Mouse (Mus musculus): ENCODE measurements around the gene Nutm2. TPM values are rescaled to one million over a fixed set of nuclear protein-coding genes. Genes with fewer than 3 reads are reported as not detected.
A peak's percentile ranks its signal among the peaks of the same experiment; 100 is the strongest.
"Not testable (repeated sequence)": the region's sequence is repeated elsewhere in the genome, so short reads cannot be mapped to it uniquely, and the experiment has no call there.

The Nutm2 gene
- polyA plus RNA-seq, 1 experiment from 2014 or later, result not detected

DNA sequence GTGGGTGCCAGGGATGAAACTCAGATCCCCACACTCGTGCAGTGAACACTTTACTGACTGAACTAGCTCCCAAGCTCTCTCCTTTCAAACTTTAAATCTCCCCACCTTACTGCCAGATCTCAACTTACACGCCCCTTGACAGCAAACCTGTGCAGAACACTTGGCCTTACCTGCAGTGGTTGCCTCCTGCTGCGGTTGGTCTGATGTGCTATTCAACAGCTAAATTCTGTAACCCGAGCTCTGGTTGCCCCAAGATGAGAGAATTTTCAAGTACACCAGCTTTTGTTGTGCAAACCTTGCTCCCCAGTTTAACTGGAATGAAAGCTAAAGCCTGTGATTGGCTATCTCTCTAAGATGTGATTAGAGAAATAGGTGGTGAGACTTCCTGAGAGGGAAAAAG lies 13.7 kb upstream of the Nutm2 start:
- no peak for ATAC-seq (ENCODE audit: low FRiP score)

DNA sequence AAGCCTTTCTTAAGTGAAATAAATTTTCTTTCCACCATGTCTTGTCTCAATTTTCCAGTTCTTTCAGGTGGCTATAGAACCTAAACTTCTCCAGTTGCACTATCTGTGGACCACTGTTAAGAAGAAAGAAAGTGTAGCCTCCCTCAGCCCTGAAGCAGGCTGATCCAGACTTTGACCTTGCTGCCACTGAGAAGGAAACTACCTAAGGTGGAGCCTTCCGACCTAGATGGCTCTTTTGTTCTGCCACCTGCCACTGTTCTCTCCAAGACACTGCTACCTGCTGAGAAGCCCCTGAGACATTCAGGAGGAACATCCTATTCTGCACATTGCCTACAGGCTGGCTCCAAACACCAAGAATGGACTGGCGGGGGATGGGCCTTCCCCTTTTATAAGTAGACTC lies 6.7 kb upstream of the Nutm2 start:
- DNase-seq (ENCODE audit: low spot score, missing footprints); H3K36me3 ChIP-seq (ENCODE audit: control insufficient read depth, insufficient read depth, low read length); H3K4me3 ChIP-seq (ENCODE audit: low read depth, low read length); H3K27me3 ChIP-seq (ENCODE audit: control insufficient read depth, insufficient read depth, low read length); H3K9me3 ChIP-seq (ENCODE audit: control insufficient read depth, low read length); H3K4me2 ChIP-seq; H3K27ac ChIP-seq (ENCODE audit: low read depth, low read length); H3K4me1 ChIP-seq (ENCODE audit: control insufficient read depth, insufficient read depth, low read length); H3K9ac ChIP-seq (ENCODE audit: low read length); ATAC-seq (ENCODE audit: low FRiP score): not testable (repeated sequence)
- WGBS, result 57% methylated on average over 2 of the region's 2 CpGs

More for the DNA sequence above, 13.7 kb upstream of the Nutm2 start:
- Histone ChIP-seq H3K9me3 (ENCODE audit: control insufficient read depth, low read length) (no peaks in the 10 kb centered on the region), H3K4me3 (ENCODE audit: low read depth, low read length) (no peak overlapping the region), H3K4me1 (ENCODE audit: control insufficient read depth, insufficient read depth, low read length) (no peaks in the 10 kb centered on the region), H3K36me3 (ENCODE audit: control insufficient read depth, insufficient read depth, low read length) (no peaks in the 10 kb centered on the region), H3K27me3 (ENCODE audit: control insufficient read depth, insufficient read depth, low read length) (no peaks in the 10 kb centered on the region), H3K9ac (ENCODE audit: low read length) (no peak overlapping the region), H3K4me2 (no peak overlapping the region), H3K27ac (ENCODE audit: low read depth, low read length) (no peak overlapping the region)
- DNase-seq (ENCODE audit: low spot score, missing footprints), result no peak
- 41% methylated on average over 4 of the region's 4 CpGs for WGBS

DNA sequence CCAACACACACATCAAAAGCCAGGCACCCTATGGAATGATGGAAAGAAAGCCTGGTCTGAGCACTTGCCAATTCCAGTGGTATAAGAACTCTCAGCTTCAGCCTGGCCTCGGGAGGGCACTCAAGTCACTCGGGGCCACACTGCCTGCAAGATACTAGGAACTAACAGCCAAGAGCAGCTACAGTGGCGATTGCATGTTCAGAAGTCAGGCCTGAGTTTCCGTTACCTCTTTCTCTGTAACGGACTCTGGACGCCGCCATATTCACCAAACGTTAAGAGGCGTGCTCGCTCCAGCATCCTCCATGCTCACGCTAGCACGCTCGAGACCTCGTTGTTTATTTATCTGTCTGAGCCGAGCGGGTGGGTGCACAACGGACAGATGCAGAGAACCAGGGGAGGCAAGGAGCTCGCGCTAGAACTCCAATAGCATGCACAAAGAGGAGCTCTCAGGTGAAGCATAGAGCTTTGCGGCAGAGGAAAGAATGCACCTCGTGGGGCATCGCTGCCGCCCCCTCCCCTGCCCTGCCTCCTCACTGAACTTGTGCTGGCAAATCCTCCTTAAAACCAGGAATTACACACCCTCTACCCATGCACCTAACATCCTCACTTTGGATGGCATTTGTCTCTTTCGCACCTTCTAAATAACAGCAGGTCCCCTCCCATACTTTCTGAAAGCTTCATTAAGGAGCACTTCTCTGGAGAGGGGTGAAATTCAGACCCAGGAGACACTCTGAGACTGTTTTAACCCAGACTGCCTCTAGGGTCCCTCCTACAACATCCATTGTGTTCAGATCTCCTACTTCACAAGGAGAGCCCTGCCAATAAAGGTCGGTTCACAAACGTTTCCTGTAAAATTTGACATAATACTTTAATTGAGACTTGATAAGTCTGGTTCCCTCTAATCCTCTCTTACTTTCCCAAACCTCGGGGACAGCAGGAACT lies 2.2 kb upstream of the Nutm2 start:
- ATAC-seq (ENCODE audit: low FRiP score) (no peak), DNase-seq (ENCODE audit: low spot score, missing footprints) (no peak)
- H3K4me3 ChIP-seq (ENCODE audit: low read depth, low read length), result 0 out of 2 replicates have a peak overlapping the region, but pooled peaks have one; percentile 3
- H3K4me2 ChIP-seq, result peak overlapping the region; percentile 17; the same call in 1 of the 2 replicates
- no peaks in the 10 kb centered on the region for H3K36me3 ChIP-seq (ENCODE audit: control insufficient read depth, insufficient read depth, low read length)
- no peaks in the 10 kb centered on the region for H3K4me1 ChIP-seq (ENCODE audit: control insufficient read depth, insufficient read depth, low read length)
- no peak overlapping the region for H3K9ac ChIP-seq (ENCODE audit: low read length)
- H3K9me3 ChIP-seq (ENCODE audit: control insufficient read depth, low read length), result no peaks in the 10 kb centered on the region
- H3K27me3 ChIP-seq (ENCODE audit: control insufficient read depth, insufficient read depth, low read length), result no peaks in the 10 kb centered on the region
- no peak overlapping the region for H3K27ac ChIP-seq (ENCODE audit: low read depth, low read length)
- WGBS, result 54% methylated on average over 27 of the region's 27 CpGs

DNA sequence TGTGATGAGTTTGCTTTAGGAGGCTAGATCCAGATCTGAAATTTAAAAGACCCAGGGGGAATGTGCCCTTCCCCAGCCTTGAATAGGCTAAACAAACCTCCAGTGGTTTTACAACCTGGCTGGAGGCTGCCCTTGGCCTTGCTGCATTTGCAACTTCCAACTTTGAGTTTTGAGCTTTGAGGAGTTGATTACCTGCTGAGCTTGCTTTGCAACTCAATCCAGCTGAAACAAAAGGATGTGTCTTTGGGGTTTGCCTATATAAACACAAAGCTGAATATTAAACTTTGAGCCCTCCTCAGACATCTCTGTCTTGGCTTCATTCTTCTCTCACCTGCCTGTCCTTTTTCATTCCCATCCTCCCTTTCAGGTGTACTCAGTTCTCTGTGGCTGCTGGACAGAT lies 21.4 kb downstream of the Nutm2 start:
- not testable (repeated sequence) for H3K4me2 ChIP-seq; ATAC-seq (ENCODE audit: low FRiP score); H3K4me3 ChIP-seq (ENCODE audit: low read depth, low read length); H3K27ac ChIP-seq (ENCODE audit: low read depth, low read length); DNase-seq (ENCODE audit: low spot score, missing footprints); H3K4me1 ChIP-seq (ENCODE audit: control insufficient read depth, insufficient read depth, low read length); H3K27me3 ChIP-seq (ENCODE audit: control insufficient read depth, insufficient read depth, low read length); H3K9me3 ChIP-seq (ENCODE audit: control insufficient read depth, low read length); H3K36me3 ChIP-seq (ENCODE audit: control insufficient read depth, insufficient read depth, low read length); H3K9ac ChIP-seq (ENCODE audit: low read length)

DNA sequence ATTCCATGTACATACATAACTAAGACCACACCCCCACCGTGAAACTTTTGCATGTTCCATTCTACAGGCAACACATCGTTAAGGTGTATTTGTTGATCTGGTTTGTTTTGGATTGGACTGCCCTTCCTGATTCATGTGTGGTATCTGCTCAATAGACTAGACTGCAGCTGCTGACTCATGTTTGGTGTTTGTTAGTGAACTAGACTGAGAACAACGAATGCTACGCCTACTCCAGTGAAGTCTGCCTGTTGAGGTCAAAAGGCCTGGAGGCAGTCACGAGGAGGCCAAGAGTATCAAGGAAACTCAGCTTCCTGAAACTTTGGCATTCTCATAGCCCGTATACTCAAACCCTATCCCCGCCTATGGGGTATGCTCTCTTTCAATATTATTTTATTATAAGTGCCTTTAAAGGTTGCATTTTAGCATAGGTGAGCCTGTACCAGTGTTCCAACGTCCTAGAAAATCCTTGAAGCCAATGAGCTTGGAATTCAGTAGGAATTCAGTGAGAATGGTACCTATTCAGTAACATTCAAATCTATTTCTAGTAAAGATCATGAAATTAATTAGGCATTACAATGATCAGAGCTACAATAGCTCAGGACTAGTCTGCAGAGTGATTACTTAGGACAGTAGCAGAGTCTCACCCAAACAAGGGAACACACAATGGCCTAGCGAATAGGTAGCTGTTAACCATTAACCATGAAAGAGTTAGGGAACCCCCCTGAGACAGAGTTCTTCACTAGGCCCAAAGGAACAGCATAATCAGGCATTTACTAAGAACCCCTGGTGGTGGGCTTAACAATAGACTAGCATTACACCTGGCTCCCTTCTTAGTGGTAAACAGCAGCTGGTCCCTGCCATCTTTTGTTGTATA lies 43.6 kb downstream of the Nutm2 start:
- WGBS, result 87% methylated on average over 9 of the region's 9 CpGs

More for the DNA sequence above, 43.6 kb downstream of the Nutm2 start:
- ATAC-seq (ENCODE audit: low FRiP score); H3K4me1 ChIP-seq (ENCODE audit: control insufficient read depth, insufficient read depth, low read length); H3K9me3 ChIP-seq (ENCODE audit: control insufficient read depth, low read length); H3K4me3 ChIP-seq (ENCODE audit: low read depth, low read length); H3K36me3 ChIP-seq (ENCODE audit: control insufficient read depth, insufficient read depth, low read length); H3K4me2 ChIP-seq; H3K27ac ChIP-seq (ENCODE audit: low read depth, low read length); H3K27me3 ChIP-seq (ENCODE audit: control insufficient read depth, insufficient read depth, low read length); DNase-seq (ENCODE audit: low spot score, missing footprints); H3K9ac ChIP-seq (ENCODE audit: low read length): not testable (repeated sequence)

Other genes with a start within 250 kb of the Nutm2 start
- gene Gm906, start 217.0 kb upstream of the Nutm2 start, polyA plus RNA-seq (2014; fragmentation: Nextera tagmentation; extraction: Ambion mirVana), result not detected in 2 replicates
- gene Fbxw17, start 49.4 kb upstream of the Nutm2 start, polyA plus RNA-seq (2014; fragmentation: Nextera tagmentation; extraction: Ambion mirVana), result 30.7 and 33.5 TPM in 2 replicates
- not detected in 2 replicates for gene Gm47429, start 23.4 kb upstream of the Nutm2 start, polyA plus RNA-seq (2014; fragmentation: Nextera tagmentation; extraction: Ambion mirVana)
- not detected in 2 replicates for gene Gm904, start 175.9 kb downstream of the Nutm2 start, polyA plus RNA-seq (2014; fragmentation: Nextera tagmentation; extraction: Ambion mirVana)
- not detected in 2 replicates for gene Gm8765, start 231.0 kb downstream of the Nutm2 start, polyA plus RNA-seq (2014; fragmentation: Nextera tagmentation; extraction: Ambion mirVana)

Data from midbrain, embryonic 11.5 days (tissue).